Mouse (Mus musculus) thymus, postnatal 0 days (tissue): ENCODE measurements at regions not wholly inside any gene's neighbourhood (a gene's known extent, or its start where the extent isn't known, plus 50 kb on each side); places are given as distances from the start of the nearest gene placed in this dataset.

Experiments used
- DNase-seq: peaks from one replicate; pipeline ENCODE4 v3.0.0-alpha.2; 2015; ENCODE audit warnings: low spot score

DNA sequence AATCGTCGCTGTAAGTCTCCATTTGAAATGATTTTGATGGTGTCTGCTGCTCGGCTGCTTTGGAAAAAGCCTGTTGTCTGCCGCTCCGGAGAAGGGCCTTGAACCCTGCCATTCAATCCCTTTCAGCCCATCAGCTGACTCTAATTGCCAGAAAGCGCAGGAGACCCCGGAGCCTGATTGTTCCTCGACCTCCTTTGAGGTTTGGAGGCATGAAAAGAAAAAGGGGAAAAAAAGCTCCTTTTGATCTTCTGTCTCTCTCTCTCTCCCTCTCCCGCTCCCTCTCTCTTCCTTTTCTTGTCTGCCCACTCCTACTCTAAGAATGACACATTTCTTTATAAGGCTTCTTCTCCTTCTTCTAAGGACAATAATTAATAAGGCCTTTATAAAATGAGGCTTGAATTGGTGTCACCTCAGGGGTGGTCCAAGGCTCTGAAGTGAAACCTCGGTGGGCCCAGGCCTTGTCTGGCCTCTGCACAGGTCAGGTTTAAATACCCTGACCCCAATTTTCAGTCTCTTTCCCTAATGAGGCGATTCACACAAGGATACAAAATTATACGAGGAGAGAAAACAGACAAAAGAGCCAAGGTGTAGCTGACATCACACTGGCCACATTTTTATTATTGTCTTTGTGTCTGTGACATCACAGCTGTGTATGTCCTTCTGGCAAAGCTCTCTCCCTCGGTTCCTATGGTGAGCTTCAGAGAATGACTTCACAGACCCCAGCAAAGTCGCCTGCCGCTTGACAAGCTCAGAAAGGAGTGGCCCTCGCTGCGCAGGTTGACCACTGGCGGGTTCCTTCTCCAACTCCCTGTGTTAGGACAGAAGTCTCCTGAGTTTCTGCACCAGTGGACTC, 787.4 kb downstream of the Nr2f2 start:
- no peak for DNase-seq

DNA sequence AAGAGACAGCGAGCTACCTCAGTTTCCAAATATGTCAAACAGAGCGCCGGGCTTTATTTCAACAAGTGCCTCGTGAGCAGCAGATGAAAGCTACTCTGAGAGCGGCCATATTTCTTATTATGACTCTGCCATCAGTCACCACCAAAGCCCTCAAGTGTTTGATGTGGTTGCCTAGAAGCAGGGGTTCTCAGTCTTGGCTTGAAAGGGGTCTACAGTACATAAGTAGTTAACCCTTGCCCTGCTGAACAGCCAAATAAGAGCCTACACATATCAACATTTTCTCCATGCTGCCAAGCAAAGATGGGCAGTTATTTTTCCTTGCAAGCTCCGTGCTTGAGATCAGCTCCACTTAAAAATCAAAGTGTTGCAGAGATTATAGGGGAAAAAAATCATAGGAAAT, 788.8 kb downstream of the Nr2f2 start:
- DNase-seq = no peak

DNA sequence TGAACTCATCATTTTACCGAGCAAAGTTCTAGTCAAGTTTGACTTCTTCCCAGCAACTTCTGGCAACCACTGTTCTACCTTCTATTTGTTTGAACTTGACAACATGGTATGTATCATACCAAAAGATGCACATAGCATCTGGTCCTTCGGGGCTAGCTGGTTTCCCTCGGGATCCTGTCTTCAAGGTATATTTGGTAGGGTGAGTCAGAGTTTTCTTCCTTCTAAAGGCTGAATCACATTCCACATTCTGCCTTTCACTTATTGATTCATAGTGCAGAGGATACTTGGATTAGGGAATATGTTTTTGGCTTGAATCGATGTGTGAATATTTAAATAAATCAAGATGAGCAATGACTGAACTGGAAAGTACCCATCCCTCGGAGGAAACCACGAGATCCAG, 789.9 kb downstream of the Nr2f2 start:
- DNase-seq = no peak

DNA sequence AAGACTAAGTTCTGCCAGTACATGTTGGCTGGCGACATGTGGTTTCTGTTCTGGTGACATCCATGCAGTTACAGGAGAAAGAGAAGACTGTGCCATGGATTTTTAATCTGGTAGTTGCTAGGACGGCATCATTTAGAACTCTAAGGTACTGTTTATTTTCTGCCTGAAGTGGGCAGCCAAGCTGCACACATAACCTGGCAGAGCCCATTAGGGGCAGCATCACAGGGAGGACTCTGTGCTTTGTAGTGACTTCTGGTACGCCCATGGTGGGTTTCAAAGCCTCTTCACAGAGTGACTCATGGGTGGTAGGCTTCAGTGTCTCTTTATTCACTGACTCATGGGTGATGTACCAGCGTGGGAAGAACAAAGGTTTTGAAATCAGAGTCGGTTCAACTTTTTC, 792.8 kb downstream of the Nr2f2 start:
- DNase-seq = no peak

DNA sequence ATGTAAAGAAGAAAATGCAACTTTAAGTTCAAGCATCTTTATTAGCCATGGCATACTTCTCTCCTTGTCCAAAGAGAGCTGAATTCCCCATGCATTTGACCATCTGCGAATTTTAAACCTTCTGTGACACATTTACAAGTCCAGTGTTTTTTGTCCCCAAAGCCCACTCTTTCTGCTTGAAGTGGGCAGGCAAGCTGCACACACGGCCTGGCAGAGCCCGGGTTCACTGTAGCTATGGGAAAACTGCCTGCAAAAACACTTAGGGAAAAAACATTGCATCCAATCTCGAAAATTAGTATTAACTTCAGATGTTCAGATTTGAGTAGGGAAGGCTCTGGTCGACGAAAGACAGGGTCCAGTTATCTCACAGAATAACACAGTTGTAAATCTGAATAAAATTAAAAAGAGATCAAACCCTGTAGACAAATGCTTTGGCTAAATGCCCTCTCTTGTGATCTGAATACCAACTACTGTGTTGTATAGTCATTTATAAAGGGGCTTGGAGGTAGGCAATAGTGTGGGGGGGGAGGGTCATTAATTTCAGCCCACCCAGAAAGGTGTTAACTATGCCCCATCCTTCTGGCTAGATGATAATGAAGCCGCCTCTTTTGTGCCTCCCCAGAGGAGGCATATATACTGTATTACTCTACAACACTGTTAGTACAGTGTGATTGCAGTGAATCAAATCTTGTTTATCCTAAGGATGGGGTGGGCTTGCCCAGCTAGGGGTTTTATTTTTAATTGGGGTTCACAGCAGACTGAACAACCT, 793.7 kb downstream of the Nr2f2 start:
- no peak for DNase-seq

DNA sequence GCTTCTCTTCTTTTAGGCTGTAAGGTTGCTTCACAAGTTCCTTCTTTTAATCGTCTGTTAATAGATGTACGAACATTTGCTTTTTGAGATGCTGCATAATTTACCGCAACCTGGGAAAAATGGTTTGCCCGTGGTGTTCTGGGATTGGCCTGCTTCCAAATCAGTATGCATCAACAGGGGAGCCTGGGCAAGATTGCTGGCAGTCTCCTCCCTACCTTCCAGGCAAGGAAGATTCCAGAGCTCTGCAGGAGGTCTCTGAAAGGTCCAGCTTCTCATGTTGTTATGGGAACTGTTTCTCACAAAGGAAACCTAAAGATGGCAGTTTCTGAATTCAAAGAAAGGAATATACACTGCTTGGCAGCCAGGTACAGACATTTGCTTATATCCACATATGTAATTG, 799.6 kb downstream of the Nr2f2 start:
- DNase-seq = no peak

DNA sequence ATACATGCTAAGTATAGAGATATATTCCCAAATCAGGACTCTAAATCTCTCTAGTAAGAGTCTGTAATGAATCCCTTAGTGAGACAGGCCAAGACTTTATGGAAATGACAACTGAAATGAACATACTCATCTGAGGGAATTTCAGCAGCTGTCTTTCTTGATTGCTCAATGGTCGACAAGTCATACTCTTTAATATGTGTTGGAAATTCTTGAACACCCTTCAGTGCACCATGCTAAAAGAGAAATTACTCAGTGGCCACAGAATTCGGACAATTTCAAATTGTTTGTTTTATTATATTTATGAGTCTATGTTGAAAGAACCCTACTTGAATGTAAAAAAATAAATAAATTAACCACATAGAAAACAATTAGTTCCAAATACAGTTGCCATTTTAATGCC, 802.1 kb downstream of the Nr2f2 start:
- no peak for DNase-seq

DNA sequence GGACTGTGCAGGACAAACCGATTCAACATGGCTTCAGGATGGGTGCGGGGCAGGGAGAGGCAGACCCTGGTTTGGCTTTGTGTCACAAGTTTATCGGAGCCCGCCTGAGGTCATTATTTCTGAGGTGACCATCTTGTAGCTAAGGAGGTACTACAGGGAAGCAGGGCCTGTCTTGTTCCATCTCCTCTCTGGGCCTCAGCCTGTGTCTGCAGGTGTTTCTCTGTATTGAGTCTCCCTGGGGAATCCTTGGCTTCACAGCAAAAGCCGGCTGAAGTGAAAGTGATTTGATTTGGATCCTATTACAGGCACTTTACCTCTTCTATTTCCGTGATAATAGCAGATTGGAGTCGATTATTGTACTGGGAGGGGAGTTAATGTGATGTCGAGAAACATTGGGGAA, 805.7 kb upstream of the Arrdc4 start:
- DNase-seq = no peak

DNA sequence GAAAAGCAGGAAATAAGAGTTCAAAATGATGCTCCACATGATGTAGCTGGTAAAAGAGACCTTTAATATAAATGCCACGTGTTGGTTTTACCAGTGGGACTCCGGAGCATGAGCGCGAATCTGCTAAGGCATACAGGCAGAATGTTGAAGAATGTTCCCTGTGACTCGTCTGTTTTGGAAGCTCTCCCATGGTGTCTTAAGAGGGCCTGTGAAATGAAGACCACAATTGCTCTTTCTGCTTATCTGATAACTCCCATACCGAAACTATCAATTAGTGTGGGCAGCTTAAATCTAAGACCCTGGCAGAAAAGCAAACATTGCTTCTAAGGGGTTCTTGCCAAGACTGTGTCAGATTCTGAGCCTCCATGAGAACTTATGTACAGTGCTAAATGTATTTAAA, 804.9 kb upstream of the Arrdc4 start:
- DNase-seq = no peak

DNA sequence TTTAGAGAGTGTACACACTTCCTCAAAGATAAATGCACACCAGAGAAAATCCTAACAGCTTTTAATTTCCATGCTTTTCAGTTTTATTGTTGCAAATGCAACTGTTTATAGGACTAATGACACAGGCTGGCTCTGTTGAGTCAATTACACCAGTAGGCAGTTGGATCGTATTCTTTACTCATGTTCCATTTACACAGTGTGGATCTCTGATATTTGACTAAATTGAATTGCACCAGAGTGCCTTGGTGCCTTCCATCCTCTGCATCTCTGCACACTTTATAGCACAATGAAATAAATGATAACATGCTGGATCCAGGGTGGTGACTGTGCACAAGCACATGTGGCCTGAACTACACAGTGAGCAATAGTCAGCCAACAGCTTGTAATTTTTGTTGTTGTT, 787.0 kb upstream of the Arrdc4 start:
- DNase-seq = no peak

DNA sequence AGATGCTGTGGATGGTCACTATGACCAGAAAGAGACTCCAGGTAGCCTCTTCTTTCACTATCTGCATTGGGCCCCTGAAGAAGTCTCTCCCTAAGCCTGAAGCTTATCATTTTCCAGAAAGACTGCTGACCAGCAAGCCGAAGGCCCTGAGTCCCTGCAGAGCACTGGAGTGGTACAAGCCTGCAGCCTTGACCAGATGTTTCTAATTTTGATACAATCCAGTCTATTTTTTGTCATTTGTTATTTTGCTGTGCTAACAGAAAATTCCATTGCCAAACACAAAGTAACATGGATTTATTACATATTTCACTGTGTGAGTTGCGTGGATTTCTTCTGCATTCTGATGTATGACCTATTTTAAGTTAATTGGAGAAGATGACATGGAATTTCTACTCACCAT, 764.9 kb upstream of the Arrdc4 start:
- DNase-seq = no peak

DNA sequence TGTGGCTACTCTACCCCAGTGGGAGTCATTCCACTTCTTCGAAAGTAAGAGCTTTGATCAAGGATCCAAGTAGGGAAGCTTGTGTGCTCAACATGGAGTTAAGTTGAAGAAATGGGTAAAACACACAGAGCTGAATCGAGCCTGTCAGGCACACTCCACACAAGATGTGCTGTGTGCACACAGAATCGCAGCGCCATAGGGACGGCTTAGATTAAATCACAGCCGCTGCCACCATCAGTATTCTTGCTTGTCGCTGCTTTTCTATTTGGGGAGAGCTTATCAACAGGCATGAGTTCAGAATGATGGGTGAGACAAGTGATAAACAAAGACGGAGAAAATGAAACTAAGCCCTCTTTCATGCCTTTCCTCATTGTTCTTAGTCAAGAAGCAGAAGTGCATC, 761.3 kb upstream of the Arrdc4 start:
- no peak for DNase-seq

DNA sequence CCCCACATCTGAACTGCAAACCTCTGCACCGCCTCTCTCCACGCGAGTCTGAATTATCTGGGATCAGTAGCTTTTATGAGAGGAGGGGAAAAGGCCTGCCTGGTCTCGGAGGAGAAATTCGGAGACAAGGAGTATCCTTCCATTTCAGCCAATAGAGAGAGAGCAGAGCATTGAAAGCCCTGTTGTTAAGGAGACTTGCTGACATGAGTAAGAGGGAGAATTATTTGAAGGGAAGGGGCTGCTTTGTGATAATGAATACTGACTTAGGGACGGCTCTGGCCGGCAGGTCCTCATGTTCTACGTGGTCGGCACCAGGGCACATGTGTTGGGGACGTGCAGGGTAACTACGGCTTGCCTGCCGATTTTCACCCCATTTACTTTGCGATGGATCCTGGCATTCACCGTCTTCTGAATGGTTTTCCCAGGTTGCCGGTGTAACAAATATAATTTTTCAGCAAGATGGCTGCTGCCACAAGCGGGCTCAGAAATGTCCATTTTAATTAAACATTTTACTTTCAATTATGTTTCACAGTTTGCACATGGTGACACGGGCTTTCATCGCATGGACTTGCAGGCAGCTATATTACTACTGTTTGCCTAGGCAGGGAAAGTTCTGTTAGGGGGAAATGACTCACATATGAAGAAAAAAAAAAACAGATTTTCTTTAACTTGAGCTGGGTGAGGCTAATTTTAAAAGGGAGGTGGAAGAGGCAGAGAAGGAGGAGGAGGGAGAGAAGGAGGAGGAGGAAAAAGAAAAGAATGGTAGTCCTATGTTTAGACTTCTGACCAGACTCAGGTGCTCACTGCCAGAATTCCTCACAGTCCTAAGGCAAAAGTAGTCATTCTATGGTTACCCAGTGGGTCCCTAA, 744.3 kb upstream of the Arrdc4 start:
- no peak for DNase-seq

DNA sequence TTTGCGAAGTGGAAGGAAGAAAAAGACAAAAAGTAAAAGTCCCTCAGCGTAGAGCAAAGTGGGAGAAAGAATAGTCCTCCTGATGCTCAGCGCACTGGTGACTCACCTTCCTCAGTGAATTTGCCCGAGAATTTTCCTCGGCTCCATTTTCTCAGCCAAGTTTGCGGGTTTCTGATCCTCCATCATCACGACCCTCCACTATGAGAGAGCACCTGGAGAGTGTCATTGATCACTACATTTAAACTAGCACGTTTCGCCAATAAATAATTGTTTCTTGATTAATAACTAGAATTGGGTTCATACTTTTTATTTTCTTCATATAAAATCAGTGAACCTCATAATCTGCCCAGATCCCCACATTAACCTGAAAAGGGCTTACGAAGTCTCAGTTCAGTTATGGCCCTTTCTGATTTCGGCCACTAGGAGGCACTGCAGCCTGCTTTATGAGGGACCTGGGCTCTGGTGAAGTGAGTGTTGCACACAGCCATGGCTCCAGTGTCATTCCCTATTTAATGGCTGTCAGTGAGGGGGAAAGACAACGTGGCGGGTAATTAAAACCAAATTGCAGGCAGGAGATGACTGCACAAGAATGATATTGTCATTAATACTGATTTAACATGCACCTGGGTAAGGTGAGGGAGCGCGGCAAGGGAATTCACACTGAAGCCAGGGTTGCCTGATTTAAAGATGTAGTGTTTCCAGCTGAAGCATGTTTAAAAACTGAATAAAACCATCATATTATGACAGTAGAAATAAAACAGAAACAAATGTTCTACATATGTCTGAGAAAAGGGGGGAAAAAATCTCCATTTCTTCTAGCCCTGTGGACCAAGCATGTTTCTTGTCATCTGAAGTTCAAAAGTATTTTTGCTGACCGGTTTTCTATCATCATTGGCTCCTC, 741.8 kb upstream of the Arrdc4 start:
- DNase-seq = peak; percentile 17

DNA sequence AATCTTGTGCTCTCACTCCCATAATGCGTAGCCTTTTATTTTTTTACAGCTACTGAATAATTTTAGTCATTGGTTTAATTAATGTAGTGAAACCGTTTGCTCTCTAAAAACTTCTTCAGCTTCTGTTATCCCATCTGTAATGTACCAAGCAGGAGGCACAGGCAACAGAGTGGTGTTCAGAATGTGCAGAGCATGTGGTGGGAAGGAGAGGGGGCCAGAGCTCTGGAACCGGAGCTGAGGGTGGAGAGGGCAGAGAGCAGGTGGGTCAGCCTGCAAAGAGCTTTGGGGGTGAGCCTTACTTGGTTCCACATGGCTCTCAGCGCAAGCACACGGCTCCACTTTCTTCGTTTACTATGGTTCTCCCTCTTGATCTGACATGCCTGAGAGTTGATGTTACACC, 739.6 kb upstream of the Arrdc4 start:
- no peak for DNase-seq

DNA sequence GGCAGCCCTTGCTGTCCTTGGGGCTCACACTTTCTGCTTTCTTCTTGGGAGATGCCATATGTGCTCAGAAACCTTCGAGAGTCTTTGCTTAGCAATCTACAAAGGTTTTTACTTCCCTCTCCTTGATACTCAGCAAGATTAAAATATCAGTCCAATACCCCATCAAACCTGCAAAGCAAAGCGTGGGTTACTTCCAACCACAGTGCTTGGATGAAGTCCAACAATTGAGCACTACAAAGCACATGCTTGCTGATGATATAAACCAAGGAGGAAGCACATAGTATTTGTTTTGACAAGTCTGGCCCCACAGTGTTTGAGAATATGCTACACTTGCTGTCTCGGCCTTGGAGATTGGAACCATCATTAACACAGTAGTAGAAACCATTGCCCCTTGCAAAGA, 738.1 kb upstream of the Arrdc4 start:
- DNase-seq = no peak

DNA sequence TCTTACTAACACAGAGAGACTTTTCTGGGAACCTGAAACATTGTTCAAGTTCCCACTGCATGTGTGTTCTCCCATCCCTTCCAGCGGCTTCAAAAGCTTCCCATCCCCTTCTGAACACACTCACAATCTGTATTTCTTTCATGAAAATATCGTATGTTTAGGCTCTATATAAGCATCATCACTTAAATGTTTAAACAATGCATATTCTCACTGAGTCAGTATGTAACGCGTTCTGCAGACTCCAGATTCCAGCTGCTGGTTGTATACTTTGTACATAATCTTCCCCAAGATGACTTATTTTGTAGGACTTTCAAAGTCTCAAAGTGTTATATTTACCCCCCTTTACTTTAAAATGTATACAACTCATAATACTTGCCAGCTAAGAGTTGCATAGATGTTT, 735.5 kb upstream of the Arrdc4 start:
- no peak for DNase-seq
